ENCODE assay signal across 12 mouse cellular contexts in the genomic region with DNA sequence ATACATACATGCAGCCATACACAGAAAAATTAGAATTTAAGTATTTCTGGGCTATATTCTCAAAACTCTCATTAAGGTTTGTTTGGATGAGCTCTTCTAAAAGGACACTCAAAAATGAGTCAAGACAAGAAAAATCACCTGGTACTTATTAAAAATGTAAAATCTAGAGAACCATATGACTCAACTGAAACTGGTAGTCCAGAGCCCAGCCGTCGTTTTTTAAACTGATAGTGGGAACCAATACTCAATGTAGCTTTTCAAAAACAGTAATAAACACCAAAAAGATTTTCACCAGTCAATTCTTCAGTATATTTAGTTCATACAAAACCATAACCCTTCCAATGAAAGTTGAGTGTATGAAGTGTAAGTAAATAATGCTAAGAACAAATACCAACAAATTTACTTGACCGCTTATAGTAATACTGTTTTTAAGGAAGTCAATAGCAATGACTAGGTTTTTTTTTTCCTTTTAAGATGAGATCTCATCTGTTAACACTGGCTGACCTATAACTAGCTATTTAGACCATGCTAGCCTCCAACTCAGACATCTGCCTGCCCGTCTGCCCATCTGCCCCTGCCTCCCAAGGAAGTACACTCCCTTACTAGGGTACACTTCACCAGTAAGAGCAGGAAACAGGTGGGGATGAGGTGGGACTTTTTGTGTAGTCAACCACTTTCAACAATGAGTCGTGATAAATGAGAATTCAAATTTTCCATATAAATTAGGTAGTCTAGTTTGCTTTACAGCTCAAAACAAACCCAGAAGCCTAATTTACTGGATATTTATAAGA. TPM values are rescaled to one million over a fixed set of nuclear protein-coding genes. Genes with fewer than 3 reads are reported as not detected.
DNase-seq lines count a peak whose midpoint lies in the region; ATAC-seq and TF ChIP-seq lines count a peak whose summit lies in the region.
"Had no signal": no experiment of that assay in that cellular context is flagged by ENCODE, and none has a peak within 500 bp of the region (broad histone marks: within the 10 kb centered on the region; RNA-seq: fewer than 3 reads in every experiment).

No protein-coding gene starts in this region.

- peaks cover 35% of the 10 kb centered on the region for H3K4me1 ChIP-seq in megakaryocyte, embryonic 14.5 days
- H3K4me1 ChIP-seq in limb, embryonic 15.5 days: peaks cover 16% of the 10 kb centered on the region
- H3K4me1 ChIP-seq in stomach, embryonic 16.5 days (ENCODE audit: control insufficient read depth, insufficient read depth, low read length): peaks cover 25% of the 10 kb centered on the region

- H3K27ac ChIP-seq in gastrocnemius, adult 2 months: peak overlapping the region; percentile 44; the same call in 1 of the 2 replicates
- no peak overlapping the region for H3K27ac ChIP-seq in limb, embryonic 15.5 days
- no peak overlapping the region for H3K27ac ChIP-seq in stomach, embryonic 16.5 days (ENCODE audit: low read length)

- no peaks in the 10 kb centered on the region for H3K9me3 ChIP-seq in megakaryocyte, embryonic 14.5 days
- no peaks in the 10 kb centered on the region for H3K9me3 ChIP-seq in limb, embryonic 15.5 days
- no peaks in the 10 kb centered on the region for H3K9me3 ChIP-seq in stomach, embryonic 16.5 days (replicated peaks; ENCODE audit: control insufficient read depth, low read length)

- 66% methylated on average over 5 of the region's 5 CpGs for WGBS in limb, embryonic 15.5 days
- WGBS in stomach, embryonic 16.5 days: 61% methylated on average over 5 of the region's 5 CpGs

- ATAC-seq in megakaryocyte, adult 5-6 weeks (ENCODE audit: poor library complexity, severe bottlenecking): no peak
- no peak for ATAC-seq in limb, embryonic 15.5 days (ENCODE audit: insufficient number of reproducible peaks, low FRiP score, low TSS enrichment, low read depth)
- ATAC-seq in stomach, embryonic 16.5 days (ENCODE audit: insufficient read depth, low FRiP score): no peak
- no peak for ATAC-seq in megakaryocyte progenitor cell, adult 5-6 weeks (replicated peaks; ENCODE audit: poor library complexity)

- intact Hi-C loops in gastrocnemius, adult 2 months (cut with DNase I): loop anchor here (5.0 to 10.0 kb wide), 4 partner anchors 78 to 216 kb away; partner anchors contain the start of genes Chd8, Mettl17, Mettl3 and Zfp219

- H3K27me3 ChIP-seq in megakaryocyte, embryonic 14.5 days (replicated peaks): no peaks in the 10 kb centered on the region
- H3K27me3 ChIP-seq in limb, embryonic 15.5 days: no peaks in the 10 kb centered on the region
- no peaks in the 10 kb centered on the region for H3K27me3 ChIP-seq in stomach, embryonic 16.5 days (ENCODE audit: control insufficient read depth, insufficient read depth, low read length)

- no peak for DNase-seq in gastrocnemius, adult 2 months
- DNase-seq in gastrocnemius, postnatal 25 days: no peak
- no peak for DNase-seq in frontal cortex, postnatal 14 days (ENCODE audit: low spot score in 2 of 2)
- DNase-seq: layer of hippocampus, postnatal 36 days had no signal

- H3K4me3 ChIP-seq in gastrocnemius, adult 2 months: peak overlapping the region; percentile 97
- peak overlapping the region; percentile 85 for H3K4me3 ChIP-seq in megakaryocyte, embryonic 14.5 days (replicated peaks)
- H3K4me3 ChIP-seq in limb, embryonic 15.5 days: no peak overlapping the region
- H3K4me3 ChIP-seq in stomach, embryonic 16.5 days (replicated peaks; ENCODE audit: low read length): no peak overlapping the region

- H3K36me3 ChIP-seq in megakaryocyte, embryonic 14.5 days (replicated peaks; ENCODE audit: low read length): peaks cover 47% of the 10 kb centered on the region
- peaks cover 12% of the 10 kb centered on the region for H3K36me3 ChIP-seq in limb, embryonic 15.5 days
- H3K36me3 ChIP-seq in stomach, embryonic 16.5 days (ENCODE audit: control insufficient read depth, insufficient read depth, low read length): peaks cover 12% of the 10 kb centered on the region

- TF ChIP-seq CTCF in gastrocnemius, adult 2 months (IDR thresholded peaks at IDR 0.05): no peak

- no peak overlapping the region for H3K9ac ChIP-seq in limb, embryonic 15.5 days
- H3K9ac ChIP-seq in stomach, embryonic 16.5 days (ENCODE audit: low read length): no peak overlapping the region

- H3K4me2 ChIP-seq in limb, embryonic 15.5 days: 0 out of 2 replicates have a peak overlapping the region, but pooled peaks have one; percentile 24
- peak overlapping the region; percentile 34; the same call in 1 of the 2 replicates for H3K4me2 ChIP-seq in stomach, embryonic 16.5 days (ENCODE audit: low read depth, low read length)

RNA-seq across cellular contexts. Expression of gene Hnrnpc, which starts 3.5 kb away (rescaled TPM):
- 100 to 1,000 TPM in 1 of 2 experiments, 10 to 100 TPM in 1; 81.7 to 100 TPM for total RNA-seq in gastrocnemius, adult 2 months (2021)
- 10 to 100 TPM; 71.5 to 72.2 TPM for total RNA-seq in gastrocnemius, postnatal 25 days (2021)
- polyA plus RNA-seq in megakaryocyte, embryonic 14.5 days (2012; ENCODE audit: insufficient read depth, low replicate concordance): 1.1 and 32.3 TPM in 2 replicates
- 221 and 239 TPM in 2 replicates for total RNA-seq in megakaryocyte, adult 5-6 weeks (2015)
- total RNA-seq in megakaryocyte, adult 5-6 weeks (2017): 322 and 343 TPM in 2 replicates
- polyA plus RNA-seq in limb, embryonic 15.5 days (2015; fragmentation: Nextera tagmentation; extraction: Ambion mirVana): 520 and 558 TPM in 2 replicates
- 504 and 528 TPM in 2 replicates for polyA plus RNA-seq in stomach, embryonic 16.5 days (2015; fragmentation: Nextera tagmentation; extraction: Ambion mirVana)
- 353 and 414 TPM in 2 replicates for total RNA-seq in megakaryocyte progenitor cell, adult 5-6 weeks (2015)
- 560 and 665 TPM in 2 replicates for total RNA-seq in megakaryocyte progenitor cell, adult 5-6 weeks (2017)

RNA-seq across cellular contexts. Expression of gene Rpgrip1, which starts 10.1 kb away (rescaled TPM):
- not detected for total RNA-seq in gastrocnemius, adult 2 months (2021)
- not detected for total RNA-seq in gastrocnemius, postnatal 25 days (2021)
- polyA plus RNA-seq in megakaryocyte, embryonic 14.5 days (2012; ENCODE audit: insufficient read depth, low replicate concordance): not detected in 2 replicates
- 2.9 and 3.6 TPM in 2 replicates for total RNA-seq in megakaryocyte, adult 5-6 weeks (2015)
- 2.7 TPM in 2 replicates for total RNA-seq in megakaryocyte, adult 5-6 weeks (2017)
- 55.9 and 59.3 TPM in 2 replicates for polyA plus RNA-seq in limb, embryonic 15.5 days (2015; fragmentation: Nextera tagmentation; extraction: Ambion mirVana)
- 50.0 and 51.5 TPM in 2 replicates for polyA plus RNA-seq in stomach, embryonic 16.5 days (2015; fragmentation: Nextera tagmentation; extraction: Ambion mirVana)
- 5.2 and 7.9 TPM in 2 replicates for total RNA-seq in megakaryocyte progenitor cell, adult 5-6 weeks (2015)
- total RNA-seq in megakaryocyte progenitor cell, adult 5-6 weeks (2017): 3.3 and 7.1 TPM in 2 replicates

RNA-seq across cellular contexts. Expression of gene Olfr221, which starts 58.1 kb away (rescaled TPM):
- total RNA-seq in gastrocnemius, adult 2 months (2021): not detected
- total RNA-seq in gastrocnemius, postnatal 25 days (2021): not detected
- polyA plus RNA-seq in megakaryocyte, embryonic 14.5 days (2012; ENCODE audit: insufficient read depth, low replicate concordance): not detected in 2 replicates
- total RNA-seq in megakaryocyte, adult 5-6 weeks (2015): not detected in 2 replicates
- not detected in 2 replicates for total RNA-seq in megakaryocyte, adult 5-6 weeks (2017)
- polyA plus RNA-seq in limb, embryonic 15.5 days (2015; fragmentation: Nextera tagmentation; extraction: Ambion mirVana): not detected in 2 replicates
- polyA plus RNA-seq in stomach, embryonic 16.5 days (2015; fragmentation: Nextera tagmentation; extraction: Ambion mirVana): not detected in 2 replicates
- not detected in 2 replicates for total RNA-seq in megakaryocyte progenitor cell, adult 5-6 weeks (2015)
- total RNA-seq in megakaryocyte progenitor cell, adult 5-6 weeks (2017): not detected in 2 replicates
- total RNA-seq: layer of hippocampus, postnatal 36 days had no signal
- polyA plus RNA-seq: brain, embryonic 14.5 days; C2C12; neural tube, embryonic 11.5 days had no signal

Comparison
In these comparisons a context has a peak if more than half of its experiments do, and no peak if none do; other contexts are left out.
1. H3K4me3 ChIP-seq: peak in gastrocnemius, adult 2 months (single experiment) and megakaryocyte, embryonic 14.5 days (single experiment); none in limb, embryonic 15.5 days (single experiment) and stomach, embryonic 16.5 days (single experiment).